Mouse (Mus musculus) bone marrow, adult 2 months (tissue): Measurements from ENCODE around the gene Ptpn5.

Experiments
- CTCF ChIP-seq: fragments of 200-500 bp; IDR thresholded peaks from 2 replicates; pipeline ENCODE4 v1.5.1; 2011; ENCODE audit warnings: low read length, control low read depth; ENCODE audit not compliant: control insufficient read depth, insufficient read depth
- POLR2A ChIP-seq: fragments of 200-500 bp; IDR thresholded peaks from 2 replicates; pipeline ENCODE4 v1.6.1; 2011; ENCODE audit warnings: low read depth, mild to moderate bottlenecking, control low read depth, low read length, borderline replicate concordance; ENCODE audit not compliant: control insufficient read depth

- TF ChIP-seq POLR2A (no peak), CTCF (no peak)
Measured at GRCm38 (mm10) chr7:47053287-47053686, 80.2 kb downstream of the Ptpn5 start.
